Comparison of ENCODE assay signal across 18 mouse cellular contexts in genomic region chr7:81945398-81945797, GRCm38 (mm10). TPM values are rescaled to one million over a fixed set of nuclear protein-coding genes. Genes with fewer than 3 reads are reported as not detected.
DNase-seq lines count a peak whose midpoint lies in the region; ATAC-seq and TF ChIP-seq lines count a peak whose summit lies in the region.
"Had no signal": no experiment of that assay in that cellular context is flagged by ENCODE, and none has a peak within 500 bp of the region (broad histone marks: within the 10 kb centered on the region; RNA-seq: fewer than 3 reads in every experiment).

No protein-coding gene starts in this region.

- no peak overlapping the region for H3K4me2 ChIP-seq in forebrain, postnatal 0 days (ENCODE audit: low read depth)
- H3K4me2 ChIP-seq in lung, embryonic 14.5 days, result no peak overlapping the region
- no peak overlapping the region for H3K4me2 ChIP-seq in midbrain, postnatal 0 days (ENCODE audit: low read depth, low read length, poor library complexity, severe bottlenecking)
- H3K4me2 ChIP-seq: forebrain, embryonic 13.5 days; kidney, embryonic 15.5 days; liver, embryonic 11.5 days had no signal

- ATAC-seq in forebrain, postnatal 0 days, result no peak
- ATAC-seq in lung, embryonic 14.5 days (ENCODE audit: insufficient read depth), result no peak
- no peak for ATAC-seq in midbrain, postnatal 0 days (ENCODE audit: low FRiP score)
- ATAC-seq: forebrain, embryonic 13.5 days had no signal

- no peak for TF ChIP-seq POLR2A in lung, adult 2 months (IDR thresholded peaks at IDR 0.05; ENCODE audit: borderline replicate concordance, extremely low read depth, low read depth, low read length)

- DNase-seq in forebrain, postnatal 0 days, result no peak
- no peak for DNase-seq in forebrain, embryonic 10.5 days (ENCODE audit: extremely low spot score, low spot score)
- peak; percentile 63 for DNase-seq in lung, embryonic 14.5 days
- no peak for DNase-seq in lung, adult 2 months
- DNase-seq in embryo, embryonic 10 days (ENCODE audit: low spot score), result peak; percentile 63
- peak; percentile 42 for DNase-seq in midbrain, postnatal 0 days (ENCODE audit: low spot score)
- no peak for DNase-seq in cerebellum, postnatal 25 days
- DNase-seq in spleen, postnatal 36 days (ENCODE audit: low spot score in 2 of 2), result no peak
- DNase-seq: adrenal gland, adult 2 months; heart, postnatal 4 days; thymus, adult 2 months had no signal

- H3K4me1 ChIP-seq in forebrain, postnatal 0 days (ENCODE audit: insufficient read depth), result no peaks in the 10 kb centered on the region
- peaks cover 3% of the 10 kb centered on the region; the same call in 1 of the 2 replicates for H3K4me1 ChIP-seq in forebrain, embryonic 10.5 days
- H3K4me1 ChIP-seq in lung, embryonic 14.5 days (ENCODE audit: insufficient read depth), result no peaks in the 10 kb centered on the region
- H3K4me1 ChIP-seq in lung, adult 2 months (ENCODE audit: control insufficient read depth, insufficient read depth, low read length), result no peaks in the 10 kb centered on the region
- H3K4me1 ChIP-seq in midbrain, postnatal 0 days (ENCODE audit: insufficient read depth, low read length), result no peaks in the 10 kb centered on the region
- H3K4me1 ChIP-seq: kidney, embryonic 15.5 days had no signal

- H3K4me3 ChIP-seq in forebrain, postnatal 0 days (ENCODE audit: low read depth, low read length), result no peak overlapping the region
- H3K4me3 ChIP-seq in forebrain, embryonic 10.5 days, result no peak overlapping the region
- H3K4me3 ChIP-seq in lung, embryonic 14.5 days (ENCODE audit: low read depth, low read length), result no peak overlapping the region
- H3K4me3 ChIP-seq in lung, adult 2 months (replicated peaks; ENCODE audit: extremely low read depth, low read depth, low read length), result no peak overlapping the region
- H3K4me3 ChIP-seq in midbrain, postnatal 0 days (ENCODE audit: low read depth, low read length), result no peak overlapping the region
- H3K4me3 ChIP-seq: forebrain, embryonic 13.5 days; kidney, embryonic 15.5 days; myocyte had no signal

- no peak overlapping the region for H3K27ac ChIP-seq in forebrain, postnatal 0 days (ENCODE audit: low read depth, low read length)
- no peak overlapping the region for H3K27ac ChIP-seq in forebrain, embryonic 10.5 days
- H3K27ac ChIP-seq in lung, embryonic 14.5 days (ENCODE audit: low read depth), result no peak overlapping the region
- no peak overlapping the region for H3K27ac ChIP-seq in midbrain, postnatal 0 days (ENCODE audit: low read depth, low read length)
- H3K27ac ChIP-seq: forebrain, embryonic 13.5 days; kidney, embryonic 15.5 days had no signal

- H3K36me3 ChIP-seq in forebrain, postnatal 0 days (ENCODE audit: insufficient read depth), result no peaks in the 10 kb centered on the region
- H3K36me3 ChIP-seq in forebrain, embryonic 10.5 days (replicated peaks), result no peaks in the 10 kb centered on the region
- H3K36me3 ChIP-seq in lung, embryonic 14.5 days (ENCODE audit: insufficient read depth), result no peaks in the 10 kb centered on the region
- no peaks in the 10 kb centered on the region for H3K36me3 ChIP-seq in midbrain, postnatal 0 days (ENCODE audit: insufficient read depth, low read length)
- H3K36me3 ChIP-seq: kidney, embryonic 15.5 days had no signal

- TF ChIP-seq CTCF in forebrain, postnatal 0 days (IDR thresholded peaks at IDR 0.05; ENCODE audit: low read depth), result peak; percentile 41; the same call in 1 of the 2 replicates
- TF ChIP-seq CTCF in lung, embryonic 14.5 days (IDR thresholded peaks at IDR 0.05; ENCODE audit: low read depth), result peak; percentile 51
- no peak for TF ChIP-seq CTCF in lung, adult 2 months (IDR thresholded peaks at IDR 0.05; ENCODE audit: insufficient read depth, low read length)
- peak; percentile 65 for TF ChIP-seq CTCF in midbrain, postnatal 0 days (IDR thresholded peaks at IDR 0.05)

- WGBS in forebrain, postnatal 0 days, result 25% methylated on average over 4 of the region's 4 CpGs
- WGBS in forebrain, embryonic 10.5 days, result 16% methylated on average over 4 of the region's 4 CpGs
- 17% methylated on average over 4 of the region's 4 CpGs for WGBS in lung, embryonic 14.5 days
- 27% methylated on average over 4 of the region's 4 CpGs for WGBS in lung, adult 2 months
- 17% methylated on average over 4 of the region's 4 CpGs for WGBS in midbrain, postnatal 0 days

- H3K9me3 ChIP-seq in forebrain, postnatal 0 days (ENCODE audit: low read length), result no peaks in the 10 kb centered on the region
- H3K9me3 ChIP-seq in forebrain, embryonic 10.5 days, result no peaks in the 10 kb centered on the region
- no peaks in the 10 kb centered on the region for H3K9me3 ChIP-seq in lung, embryonic 14.5 days (ENCODE audit: low read depth, low read length)
- H3K9me3 ChIP-seq in midbrain, postnatal 0 days (ENCODE audit: low read length), result no peaks in the 10 kb centered on the region
- H3K9me3 ChIP-seq: forebrain, embryonic 13.5 days; kidney, embryonic 15.5 days had no signal

- no peaks in the 10 kb centered on the region for H3K27me3 ChIP-seq in forebrain, postnatal 0 days (ENCODE audit: insufficient read depth, low read length)
- no peaks in the 10 kb centered on the region for H3K27me3 ChIP-seq in forebrain, embryonic 10.5 days (ENCODE audit: poor library complexity, severe bottlenecking)
- H3K27me3 ChIP-seq in lung, embryonic 14.5 days (ENCODE audit: insufficient read depth, low read length), result no peaks in the 10 kb centered on the region
- H3K27me3 ChIP-seq in midbrain, postnatal 0 days (ENCODE audit: insufficient read depth, low read length), result no peaks in the 10 kb centered on the region
- H3K27me3 ChIP-seq: forebrain, embryonic 13.5 days; kidney, embryonic 15.5 days had no signal

- H3K9ac ChIP-seq in forebrain, postnatal 0 days, result no peak overlapping the region
- no peak overlapping the region for H3K9ac ChIP-seq in lung, embryonic 14.5 days
- H3K9ac ChIP-seq in midbrain, postnatal 0 days (replicated peaks; ENCODE audit: low read length, poor library complexity, severe bottlenecking), result no peak overlapping the region
- H3K9ac ChIP-seq: forebrain, embryonic 13.5 days; kidney, embryonic 15.5 days had no signal

RNA-seq across cellular contexts. Expression of gene Hdgfl3, which starts 11.1 kb away (rescaled TPM):
- 158 and 191 TPM in 2 replicates for total RNA-seq in forebrain, postnatal 0 days (2014; rRNA removed)
- 50.2 and 62.5 TPM in 2 replicates for polyA plus RNA-seq in forebrain, postnatal 0 days (2015; fragmentation: Nextera tagmentation; extraction: Ambion mirVana)
- polyA plus RNA-seq in forebrain, embryonic 10.5 days (2016; fragmentation: Nextera tagmentation; extraction: Ambion mirVana), result 23.5 and 24.7 TPM in 2 replicates
- polyA plus RNA-seq in lung, embryonic 14.5 days (2014; fragmentation: Nextera tagmentation; extraction: Ambion mirVana), result 13.5 and 14.4 TPM in 2 replicates
- polyA plus RNA-seq in lung, adult 2 months (2012; rRNA removed), result 3.5 and 3.6 TPM in 2 replicates
- total RNA-seq in midbrain, postnatal 0 days (2014; rRNA removed), result 136 and 180 TPM in 2 replicates
- polyA plus RNA-seq in midbrain, postnatal 0 days (2015; fragmentation: Nextera tagmentation; extraction: Ambion mirVana), result 58.0 and 68.1 TPM in 2 replicates

RNA-seq across cellular contexts. Expression of gene Bnc1, which starts 46.7 kb away (rescaled TPM):
- not detected in 2 replicates for total RNA-seq in forebrain, postnatal 0 days (2014; rRNA removed)
- polyA plus RNA-seq in forebrain, postnatal 0 days (2015; fragmentation: Nextera tagmentation; extraction: Ambion mirVana), result not detected in 2 replicates
- polyA plus RNA-seq in forebrain, embryonic 10.5 days (2016; fragmentation: Nextera tagmentation; extraction: Ambion mirVana), result 0.54 and 0.76 TPM in 2 replicates
- polyA plus RNA-seq in lung, embryonic 14.5 days (2014; fragmentation: Nextera tagmentation; extraction: Ambion mirVana), result 1.5 and 2.4 TPM in 2 replicates
- polyA plus RNA-seq in lung, adult 2 months (2012; rRNA removed), result 1.8 and 2.0 TPM in 2 replicates
- 0.22 and 0.47 TPM in 2 replicates for total RNA-seq in midbrain, postnatal 0 days (2014; rRNA removed)
- polyA plus RNA-seq in midbrain, postnatal 0 days (2015; fragmentation: Nextera tagmentation; extraction: Ambion mirVana), result 0.02 TPM in 1 of 2 replicates, not detected in the other
- total RNA-seq: granulocyte monocyte progenitor cell, adult 5-6 weeks; left cerebral cortex, adult 18-20 months had no signal
- polyA plus RNA-seq: cortical plate, adult 2 months; forebrain, embryonic 13.5 days had no signal

Comparison
In these comparisons a context has a peak if more than half of its experiments do, and no peak if none do; other contexts are left out.
1. DNase-seq: peak in lung, embryonic 14.5 days (single experiment), embryo, embryonic 10 days (single experiment) and midbrain, postnatal 0 days (single experiment); none in forebrain, postnatal 0 days (single experiment), forebrain, embryonic 10.5 days (single experiment), lung, adult 2 months (single experiment), cerebellum, postnatal 25 days (0 of 2) and spleen, postnatal 36 days (0 of 2).